Mouse (Mus musculus) cerebellum, adult 2 months (tissue): Measurements from ENCODE around the gene Atp5b. TPM values are rescaled to one million over a fixed set of nuclear protein-coding genes. Genes with fewer than 3 reads are reported as not detected.

Source experiments
- DNase-seq, 2 experiments: peaks; one replicate each; pipeline ENCODE4 v3.0.0; 2021
- H3K27ac ChIP-seq: fragments of 200-500 bp; 2 replicates; pipeline ENCODE4 v1.5.1; 2012; ENCODE audit warnings: low read length, control low read depth, inconsistent platforms; ENCODE audit not compliant: insufficient read depth
- H3K27me3 ChIP-seq: fragments of 200-500 bp; 2 replicates; pipeline ENCODE4 v1.6.1; 2012; ENCODE audit warnings: inconsistent platforms, mild to moderate bottlenecking, low read length, moderate library complexity; ENCODE audit not compliant: control insufficient read depth, insufficient read depth
- H3K4me1 ChIP-seq: fragments of 200-500 bp; 2 replicates; pipeline ENCODE4 v1.6.1; 2011; ENCODE audit warnings: low read length; ENCODE audit not compliant: control insufficient read depth, insufficient read depth
- H3K4me3 ChIP-seq: fragments of 200-500 bp; replicated peaks from 2 replicates; pipeline ENCODE3; 2011; ENCODE audit warnings: mild to moderate bottlenecking, low read depth, low read length, control low read depth; ENCODE audit not compliant: insufficient read depth
- CTCF ChIP-seq: fragments of 200-500 bp; IDR thresholded peaks from 2 replicates; pipeline ENCODE4 v1.5.1; 2011; ENCODE audit warnings: low read depth, mild to moderate bottlenecking, control low read depth, low read length, moderate library complexity, borderline replicate concordance; ENCODE audit not compliant: insufficient read depth
- POLR2A ChIP-seq: fragments of 200-500 bp; IDR thresholded peaks from 2 replicates; pipeline ENCODE4 v1.6.1; 2011; ENCODE audit warnings: low read length, control low read depth, borderline replicate concordance; ENCODE audit not compliant: insufficient read depth
- WGBS: fragments of 180-500 bp; shearing (Covaris S2); methylation state at CpG from one replicate; pipeline ENCODE4 v1.1.7; 2018; 5-methylcytosine and 5-hydroxymethylcytosine counted together
- polyA plus RNA-seq: library from polyadenylated mRNA; depleted of rRNA; stranded (reverse); fragments of >200 nt; gene quantifications from 2 replicates; pipeline ENCODE4 v1.2.3, GENCODE M21; 2012

Gene Atp5b
- polyA plus RNA-seq, 1 experiment, result 2,153 TPM

DNA sequence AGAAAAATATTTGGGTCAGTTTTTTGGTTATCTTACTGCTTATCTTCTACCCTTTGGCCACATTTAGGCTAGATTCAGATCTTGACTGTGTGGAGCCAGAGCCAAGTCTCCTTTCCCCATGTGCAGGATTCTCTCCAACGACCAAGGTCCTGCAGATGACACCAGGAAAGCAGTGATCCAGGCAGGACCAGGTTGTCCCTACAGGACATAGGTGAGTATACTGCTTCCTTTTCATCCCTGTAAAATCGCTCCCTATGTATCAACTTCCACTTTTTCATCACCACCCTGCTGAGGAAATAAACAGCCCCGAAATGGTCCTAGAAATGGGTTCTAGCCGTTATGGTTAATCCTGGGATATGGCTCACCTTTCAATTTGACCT, 13.2 kb downstream of the Atp5b start:
- DNase-seq, result no peak
- Histone ChIP-seq H3K4me3 (peak overlapping the region; percentile 98), H3K4me1 (peaks cover 7% of the 10 kb centered on the region), H3K27ac (no peak overlapping the region), H3K27me3 (no peaks in the 10 kb centered on the region)
- 24% methylated on average over 4 of the region's 4 CpGs for WGBS
- TF ChIP-seq POLR2A (no peak), CTCF (no peak)

GRCm38 (mm10) chr10:128096693-128097586, 13.9 kb downstream of the Atp5b start:
- Histone ChIP-seq H3K27me3 (no peaks in the 10 kb centered on the region), H3K27ac (peak overlapping the region; percentile 75), H3K4me3 (peak overlapping the region; percentile 98), H3K4me1 (peaks cover 7% of the 10 kb centered on the region)
- DNase-seq, result peak; percentile 81 to 85
- under 1% methylated on average over 85 of the region's 86 CpGs for WGBS
- no peak for TF ChIP-seq CTCF
- TF ChIP-seq POLR2A, result no peak

DNA sequence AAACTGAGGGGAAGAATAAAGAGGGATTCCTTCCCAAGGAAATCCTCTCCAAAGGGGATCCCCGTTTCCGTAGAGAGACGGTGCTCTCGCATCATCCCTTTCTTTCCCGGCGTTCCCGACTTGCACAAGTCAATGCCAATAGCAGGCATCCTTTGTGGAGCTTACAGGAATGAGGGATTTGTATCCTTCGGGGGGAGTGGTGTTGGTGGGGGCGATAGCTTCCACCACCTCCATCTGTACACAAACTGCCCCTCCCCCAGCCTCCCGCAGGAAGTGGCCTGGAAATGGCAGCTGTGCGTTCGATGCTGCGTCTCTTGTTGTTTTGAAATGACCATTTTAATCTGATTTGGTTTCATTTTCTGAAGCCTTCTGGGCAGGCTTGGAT, 14.5 kb downstream of the Atp5b start:
- peak; percentile 61 to 66 for DNase-seq
- H3K4me1 ChIP-seq, result peaks cover 7% of the 10 kb centered on the region
- H3K27me3 ChIP-seq, result no peaks in the 10 kb centered on the region
- WGBS, result 0% methylated on average over 13 of the region's 13 CpGs
- H3K27ac ChIP-seq, result peak overlapping the region; percentile 75
- peak overlapping the region; percentile 98 for H3K4me3 ChIP-seq
- TF ChIP-seq CTCF, result no peak
- no peak for TF ChIP-seq POLR2A

GRCm38 (mm10) chr10:128110103-128110761, 27.2 kb downstream of the Atp5b start:
- H3K27me3 ChIP-seq, result no peaks in the 10 kb centered on the region
- H3K27ac ChIP-seq, result peak overlapping the region; percentile 49; the same call in 1 of the 2 replicates
- WGBS, result 70% methylated on average over 4 of the region's 4 CpGs
- TF ChIP-seq POLR2A (no peak), CTCF (no peak)
- H3K4me1 ChIP-seq, result no peaks in the 10 kb centered on the region; the same call in 1 of the 2 replicates
- no peak overlapping the region for H3K4me3 ChIP-seq
- peak in 1 of 2 experiments; percentile 34 for DNase-seq

DNA sequence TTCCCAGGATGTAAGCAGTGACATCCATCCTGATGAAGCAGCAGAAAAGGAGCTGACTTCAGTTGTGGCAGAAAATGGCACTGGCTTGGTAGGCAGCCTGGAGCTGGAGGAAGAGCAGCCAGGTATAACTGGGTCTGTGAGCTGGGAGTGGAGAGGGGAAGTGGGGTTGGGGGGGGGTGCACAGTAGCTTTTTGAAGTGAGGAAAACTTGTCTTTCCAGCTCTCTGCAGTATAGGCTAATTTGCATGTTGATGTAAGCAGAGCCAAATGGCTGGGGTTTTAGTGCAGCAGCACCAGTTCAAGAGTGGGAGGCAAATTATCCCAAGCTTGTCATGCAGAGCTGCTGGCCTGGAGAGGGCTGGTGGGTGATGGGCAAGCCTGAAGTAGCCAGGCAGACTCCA, 28.2 kb downstream of the Atp5b start:
- H3K27ac ChIP-seq, result no peak overlapping the region
- H3K27me3 ChIP-seq, result no peaks in the 10 kb centered on the region
- TF ChIP-seq POLR2A (no peak), CTCF (no peak)
- no peak for DNase-seq
- H3K4me1 ChIP-seq, result no peaks in the 10 kb centered on the region; the same call in 1 of the 2 replicates
- no peak overlapping the region for H3K4me3 ChIP-seq

GRCm38 (mm10) chr10:128123833-128124232, 40.8 kb downstream of the Atp5b start:
- Histone ChIP-seq H3K4me3 (no peak overlapping the region), H3K27ac (no peak overlapping the region), H3K27me3 (no peaks in the 10 kb centered on the region), H3K4me1 (no peaks in the 10 kb centered on the region)
- no peak for TF ChIP-seq POLR2A
- TF ChIP-seq CTCF, result no peak
- 94% methylated on average over 7 of the region's 7 CpGs for WGBS
- no peak for DNase-seq

DNA sequence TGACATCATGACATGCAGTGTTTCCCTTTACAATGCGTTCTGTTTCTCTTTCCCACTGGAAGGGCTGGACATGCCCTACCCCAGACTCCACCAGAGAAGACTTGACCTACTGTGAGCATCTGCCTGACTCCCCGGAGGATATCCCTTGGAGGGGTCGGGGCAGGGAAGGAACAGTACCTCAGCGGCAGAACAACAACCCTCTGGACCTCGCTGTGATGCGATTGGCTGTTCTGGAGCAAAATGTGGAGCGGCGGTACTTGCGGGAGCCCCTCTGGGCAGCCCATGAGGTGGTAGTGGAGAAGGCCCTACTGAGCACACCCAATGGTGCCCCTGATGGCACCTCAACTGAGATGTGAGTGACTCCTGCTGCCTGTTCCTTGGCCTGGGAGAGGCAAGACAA, 41.8 kb downstream of the Atp5b start:
- TF ChIP-seq POLR2A (no peak), CTCF (no peak)
- no peak overlapping the region for H3K4me3 ChIP-seq
- no peaks in the 10 kb centered on the region for H3K27me3 ChIP-seq
- WGBS, result 89% methylated on average over 9 of the region's 9 CpGs
- no peak overlapping the region for H3K27ac ChIP-seq
- H3K4me1 ChIP-seq, result no peaks in the 10 kb centered on the region
- DNase-seq, result no peak

- Histone ChIP-seq H3K4me1 (no peaks in the 10 kb centered on the region), H3K27me3 (no peaks in the 10 kb centered on the region), H3K4me3 (no peak overlapping the region), H3K27ac (no peak overlapping the region)
- WGBS, result 88% methylated on average over 14 of the region's 14 CpGs
- no peak for TF ChIP-seq CTCF
- TF ChIP-seq POLR2A, result no peak
- no peak for DNase-seq
These were observed 42.9 kb downstream of the Atp5b start for GRCm38 (mm10) chr10:128125951-128126350.
